24 mouse cellular contexts compared by ENCODE assay signal in the genomic region with DNA sequence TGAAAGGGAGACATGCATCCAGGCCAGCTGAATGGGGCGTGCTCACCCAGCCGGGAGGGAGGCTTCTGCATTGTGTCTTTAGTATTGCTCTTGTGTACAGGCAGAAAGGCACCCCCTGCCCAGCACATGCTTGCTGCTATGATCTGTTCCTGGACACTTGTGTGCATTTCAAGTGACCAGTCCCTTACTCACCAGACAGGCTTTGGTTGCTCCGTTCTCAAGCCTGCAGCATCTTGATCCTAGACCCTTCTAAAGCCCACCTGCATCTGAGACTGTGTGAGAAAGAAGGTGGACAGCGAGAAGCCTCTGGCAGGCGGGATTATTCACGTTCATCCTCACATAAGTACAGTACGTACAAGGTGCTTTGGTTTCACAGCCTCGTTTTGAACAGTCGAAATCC.
"Had no signal": no experiment of that assay in that cellular context is flagged by ENCODE, and none has a peak within 500 bp of the region (broad histone marks: within the 10 kb centered on the region; RNA-seq: fewer than 3 reads in every experiment).

No protein-coding gene starts in this region.

- H3K4me2 ChIP-seq: hindbrain, embryonic 12.5 days; hindbrain, embryonic 14.5 days; intestine, embryonic 15.5 days; limb, embryonic 12.5 days; liver, embryonic 11.5 days had no signal

- DNase-seq: gastrocnemius, adult 2 months; gastrocnemius, postnatal 10 days; gastrocnemius, postnatal 25 days; heart, adult 2 months; heart, postnatal 10 days; heart, postnatal 4 days; kidney, adult 18-20 months; kidney, adult 8-10 months; kidney, postnatal 10 days; kidney, postnatal 25 days; kidney, postnatal 4 days; liver had no signal

- H3K4me1 ChIP-seq: intestine, embryonic 15.5 days had no signal

- H3K9me3 ChIP-seq: hindbrain, embryonic 10.5 days; hindbrain, embryonic 12.5 days; intestine, embryonic 15.5 days; limb, embryonic 10.5 days; limb, embryonic 12.5 days had no signal

- H3K27ac ChIP-seq: gastrocnemius, adult 2 months; heart, adult 2 months; hindbrain, embryonic 10.5 days; hindbrain, embryonic 12.5 days; hindbrain, embryonic 14.5 days; intestine, embryonic 15.5 days; layer of hippocampus, adult 2 months; left cerebral cortex, adult 2 months; limb, embryonic 10.5 days; limb, embryonic 12.5 days had no signal

- H3K4me3 ChIP-seq: gastrocnemius, adult 2 months; heart, adult 2 months; hindbrain, embryonic 10.5 days; hindbrain, embryonic 12.5 days; intestine, embryonic 15.5 days; layer of hippocampus, adult 2 months; left cerebral cortex, adult 2 months; limb, embryonic 10.5 days; limb, embryonic 12.5 days had no signal

- H3K9ac ChIP-seq: hindbrain, embryonic 12.5 days; hindbrain, embryonic 14.5 days; intestine, embryonic 15.5 days; limb, embryonic 12.5 days had no signal

- ATAC-seq: hindbrain, embryonic 16.5 days; inflammation-experienced regulatory T-cells, adult 6 months; intestine, embryonic 15.5 days; intestine, postnatal 0 days had no signal

- H3K27me3 ChIP-seq: hindbrain, embryonic 12.5 days; intestine, embryonic 15.5 days had no signal

- H3K36me3 ChIP-seq: hindbrain, embryonic 10.5 days; hindbrain, embryonic 12.5 days; intestine, embryonic 15.5 days; limb, embryonic 10.5 days; limb, embryonic 12.5 days had no signal
